In genomic region chr3:137340938-137341337, GRCm38 (mm10) we compare ENCODE assay signal across 7 mouse cellular contexts. TPM values are rescaled to one million over a fixed set of nuclear protein-coding genes. Genes with fewer than 3 reads are reported as not detected.
DNase-seq lines count a peak whose midpoint lies in the region; ATAC-seq lines count a peak whose summit lies in the region.

TSS of gene Emcn (plus strand) at chr3:137341067.

- H3K9ac ChIP-seq in heart, embryonic 11.5 days (ENCODE audit: low read depth, low read length) = peak within 1 kb of the TSS; percentile 54; the same call in 1 of the 2 replicates
- H3K9ac ChIP-seq in stomach, embryonic 16.5 days (ENCODE audit: low read length) = no peak within 1 kb of the TSS

- H3K36me3 ChIP-seq in heart, embryonic 11.5 days (ENCODE audit: control insufficient read depth, insufficient read depth, low read length) = no peaks in the 10 kb centered on the region
- H3K36me3 ChIP-seq in stomach, embryonic 16.5 days (ENCODE audit: control insufficient read depth, insufficient read depth, low read length) = no peaks in the 10 kb centered on the region

- no peak for DNase-seq in urinary bladder, adult 2 months (ENCODE audit: low spot score)
- no peak for DNase-seq in urinary bladder, postnatal 4 days (ENCODE audit: low spot score in 2 of 2)
- peak; percentile 39 to 53 for DNase-seq in kidney, adult 8-10 months
- no peak for DNase-seq in natural killer cell, adult 2 months (ENCODE audit: low spot score in 2 of 2)
- no peak for DNase-seq in left cerebral cortex, adult 11 months (ENCODE audit: low spot score)

- peak within 1 kb of the TSS; percentile 18 for H3K27ac ChIP-seq in heart, embryonic 11.5 days (ENCODE audit: low read depth, low read length)
- H3K27ac ChIP-seq in stomach, embryonic 16.5 days (ENCODE audit: low read length) = no peak within 1 kb of the TSS; the same call in 1 of the 2 replicates

- H3K4me1 ChIP-seq in heart, embryonic 11.5 days (ENCODE audit: control insufficient read depth, insufficient read depth, low read length) = no peaks in the 10 kb centered on the region
- 0 out of 2 replicates have a peak, but pooled peaks cover 3% of the 10 kb centered on the region for H3K4me1 ChIP-seq in stomach, embryonic 16.5 days (ENCODE audit: control insufficient read depth, insufficient read depth, low read length)

- peak within 1 kb of the TSS; percentile 21 for H3K4me2 ChIP-seq in heart, embryonic 11.5 days
- no peak within 1 kb of the TSS for H3K4me2 ChIP-seq in stomach, embryonic 16.5 days (ENCODE audit: low read depth, low read length)

- 41% methylated on average over 8 of the region's 8 CpGs for WGBS in heart, embryonic 11.5 days (ENCODE audit: insufficient replicate concordance)
- WGBS in stomach, embryonic 16.5 days = 52% methylated on average over 8 of the region's 8 CpGs

- H3K4me3 ChIP-seq in heart, embryonic 11.5 days (ENCODE audit: low read depth, low read length) = peak within 1 kb of the TSS; percentile 35
- H3K4me3 ChIP-seq in stomach, embryonic 16.5 days (replicated peaks; ENCODE audit: low read length) = peak within 1 kb of the TSS; percentile 21

- H3K27me3 ChIP-seq in heart, embryonic 11.5 days (ENCODE audit: control insufficient read depth, insufficient read depth, low read length) = no peaks in the 10 kb centered on the region
- no peaks in the 10 kb centered on the region for H3K27me3 ChIP-seq in stomach, embryonic 16.5 days (ENCODE audit: control insufficient read depth, insufficient read depth, low read length)

- peak; percentile 65; the same call in 1 of the 2 replicates for ATAC-seq in heart, embryonic 11.5 days (replicated peaks; ENCODE audit: insufficient number of reproducible peaks, low FRiP score, low TSS enrichment)
- no peak for ATAC-seq in stomach, embryonic 16.5 days (ENCODE audit: insufficient read depth, low FRiP score)

- no peaks in the 10 kb centered on the region for H3K9me3 ChIP-seq in heart, embryonic 11.5 days (replicated peaks; ENCODE audit: control insufficient read depth, low read length)
- no peaks in the 10 kb centered on the region for H3K9me3 ChIP-seq in stomach, embryonic 16.5 days (replicated peaks; ENCODE audit: control insufficient read depth, low read length)

RNA-seq across cellular contexts. Expression of gene Emcn, which starts in this region (rescaled TPM):
- polyA plus RNA-seq in urinary bladder, adult 2 months (2012; rRNA removed) = 40.8 and 42.8 TPM in 2 replicates
- polyA plus RNA-seq in heart, embryonic 11.5 days (2014; fragmentation: Nextera tagmentation; extraction: Ambion mirVana) = 72.9 and 84.0 TPM in 2 replicates
- 20.9 and 23.2 TPM in 2 replicates for polyA plus RNA-seq in stomach, embryonic 16.5 days (2015; fragmentation: Nextera tagmentation; extraction: Ambion mirVana)

Comparison
In these comparisons a context has a peak if more than half of its experiments do, and no peak if none do; other contexts are left out.
1. DNase-seq: peak in kidney, adult 8-10 months (2 of 2); none in urinary bladder, adult 2 months (single experiment), urinary bladder, postnatal 4 days (0 of 2), natural killer cell, adult 2 months (0 of 2) and left cerebral cortex, adult 11 months (single experiment).